Comparison of ENCODE assay signal across 32 mouse cellular contexts in the genomic region with DNA sequence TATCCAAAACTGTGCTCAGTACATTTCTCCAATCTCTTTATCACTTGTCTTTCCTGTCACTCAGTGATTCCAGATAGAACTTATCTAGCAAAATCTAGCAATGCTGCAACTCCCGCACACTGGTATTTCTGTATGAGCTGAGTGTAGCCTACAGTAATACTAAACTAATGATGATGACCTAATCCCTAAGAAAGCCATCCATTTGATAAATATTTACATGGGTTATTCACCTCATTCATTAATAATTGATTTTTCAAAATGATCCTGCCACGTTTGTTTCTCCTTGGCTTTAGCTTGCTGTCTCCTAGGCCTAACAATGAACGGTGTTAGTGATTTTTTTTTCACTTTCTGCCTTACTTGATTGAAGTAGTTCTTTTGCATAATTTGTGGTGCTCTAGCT.
"Had no signal": no experiment of that assay in that cellular context is flagged by ENCODE, and none has a peak within 500 bp of the region (broad histone marks: within the 10 kb centered on the region; RNA-seq: fewer than 3 reads in every experiment).

No protein-coding gene starts in this region.

- H3K36me3 ChIP-seq: limb, embryonic 10.5 days; limb, embryonic 12.5 days; limb, embryonic 13.5 days; limb, embryonic 15.5 days; liver, embryonic 12.5 days; liver, embryonic 13.5 days; liver, embryonic 15.5 days; lung, embryonic 15.5 days; midbrain, embryonic 10.5 days; midbrain, embryonic 12.5 days; midbrain, embryonic 13.5 days; midbrain, embryonic 15.5 days; neural tube, embryonic 12.5 days; neural tube, embryonic 13.5 days had no signal

- ATAC-seq: liver, embryonic 12.5 days; liver, postnatal 0 days; lung, postnatal 0 days; midbrain, embryonic 13.5 days; midbrain, embryonic 15.5 days; midbrain, embryonic 16.5 days had no signal

- H3K27me3 ChIP-seq: limb, embryonic 12.5 days; limb, embryonic 13.5 days; limb, embryonic 15.5 days; liver, embryonic 12.5 days; liver, embryonic 13.5 days; liver, embryonic 15.5 days; lung, embryonic 15.5 days; megakaryocyte, embryonic 14.5 days; midbrain, embryonic 12.5 days; midbrain, embryonic 13.5 days; midbrain, embryonic 15.5 days; neural tube, embryonic 12.5 days; neural tube, embryonic 13.5 days had no signal

- DNase-seq: left cerebral cortex, postnatal 4 days; liver, embryonic 13.5 days; liver, postnatal 0 days; lung, adult 18-20 months; lung, adult 2 months; lung, embryonic 14.5 days; lung, postnatal 10 days; lung, postnatal 14 days; lung, postnatal 36 days; lung, postnatal 4 days; midbrain, embryonic 14.5 days had no signal

- H3K4me3 ChIP-seq: limb, embryonic 10.5 days; limb, embryonic 12.5 days; limb, embryonic 13.5 days; limb, embryonic 15.5 days; liver, embryonic 12.5 days; liver, embryonic 13.5 days; liver, embryonic 15.5 days; lung, embryonic 15.5 days; megakaryocyte, embryonic 14.5 days; midbrain, embryonic 10.5 days; midbrain, embryonic 12.5 days; midbrain, embryonic 13.5 days; midbrain, embryonic 15.5 days; myocyte; neural tube, embryonic 12.5 days; neural tube, embryonic 13.5 days had no signal

- H3K9ac ChIP-seq: limb, embryonic 12.5 days; limb, embryonic 13.5 days; limb, embryonic 15.5 days; liver, embryonic 12.5 days; liver, embryonic 13.5 days; liver, embryonic 14.5 days; liver, embryonic 15.5 days; liver, postnatal 0 days; lung, embryonic 14.5 days; lung, embryonic 15.5 days; midbrain, embryonic 12.5 days; midbrain, embryonic 13.5 days; midbrain, embryonic 15.5 days; neural tube, embryonic 12.5 days; neural tube, embryonic 13.5 days had no signal

- H3K27ac ChIP-seq: limb, embryonic 10.5 days; limb, embryonic 12.5 days; limb, embryonic 13.5 days; limb, embryonic 15.5 days; liver, embryonic 12.5 days; liver, embryonic 13.5 days; liver, embryonic 14.5 days; liver, embryonic 15.5 days; lung, embryonic 15.5 days; macrophage; midbrain, embryonic 10.5 days; midbrain, embryonic 12.5 days; midbrain, embryonic 13.5 days; midbrain, embryonic 15.5 days; neural tube, embryonic 12.5 days; neural tube, embryonic 13.5 days had no signal

- H3K4me2 ChIP-seq: limb, embryonic 12.5 days; limb, embryonic 13.5 days; limb, embryonic 15.5 days; liver, embryonic 11.5 days; liver, embryonic 12.5 days; liver, embryonic 13.5 days; liver, embryonic 15.5 days; lung, embryonic 14.5 days; lung, embryonic 15.5 days; midbrain, embryonic 11.5 days; midbrain, embryonic 12.5 days; midbrain, embryonic 13.5 days; midbrain, embryonic 15.5 days; neural tube, embryonic 12.5 days; neural tube, embryonic 13.5 days had no signal

- H3K9me3 ChIP-seq: limb, embryonic 10.5 days; limb, embryonic 12.5 days; limb, embryonic 13.5 days; limb, embryonic 15.5 days; liver, embryonic 12.5 days; liver, embryonic 13.5 days; liver, embryonic 15.5 days; lung, embryonic 15.5 days; megakaryocyte, embryonic 14.5 days; midbrain, embryonic 10.5 days; midbrain, embryonic 12.5 days; midbrain, embryonic 13.5 days; midbrain, embryonic 15.5 days; neural tube, embryonic 12.5 days; neural tube, embryonic 13.5 days had no signal

- H3K4me1 ChIP-seq: limb, embryonic 10.5 days; limb, embryonic 12.5 days; limb, embryonic 13.5 days; limb, embryonic 15.5 days; liver, embryonic 12.5 days; liver, embryonic 13.5 days; liver, embryonic 15.5 days; lung, embryonic 15.5 days; megakaryocyte, embryonic 14.5 days; midbrain, embryonic 10.5 days; midbrain, embryonic 12.5 days; midbrain, embryonic 13.5 days; midbrain, embryonic 15.5 days; neural tube, embryonic 12.5 days; neural tube, embryonic 13.5 days had no signal
